Mouse (Mus musculus): ENCODE results near the gene Cldn10. TPM values are rescaled to one million over a fixed set of nuclear protein-coding genes. Genes with fewer than 3 reads are reported as not detected.

The Cldn10 gene
- total RNA-seq, 4 experiments from 2014 or later = 0.67 to 2.2 (median 0.89) TPM

DNA sequence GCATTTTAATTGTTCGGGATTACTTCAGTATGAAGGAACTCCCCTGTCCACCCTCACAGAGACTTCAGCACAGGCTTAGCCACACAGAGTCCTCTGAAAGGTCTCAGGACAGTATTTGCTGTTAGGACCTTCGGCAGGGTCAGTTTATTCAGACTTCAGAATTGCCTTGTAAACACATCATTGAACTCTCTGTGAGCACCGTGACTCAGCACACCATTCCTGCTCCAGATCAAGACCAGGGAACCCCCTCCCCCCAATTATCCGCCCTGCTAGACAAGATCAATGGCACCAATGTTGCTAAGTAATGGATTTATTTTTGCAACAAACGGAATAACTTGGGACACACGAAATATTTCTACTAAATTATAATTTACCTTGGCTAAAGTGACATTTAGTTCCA is 79.7 kb downstream of the Cldn10 start:
- DNase-seq = no peak

DNA sequence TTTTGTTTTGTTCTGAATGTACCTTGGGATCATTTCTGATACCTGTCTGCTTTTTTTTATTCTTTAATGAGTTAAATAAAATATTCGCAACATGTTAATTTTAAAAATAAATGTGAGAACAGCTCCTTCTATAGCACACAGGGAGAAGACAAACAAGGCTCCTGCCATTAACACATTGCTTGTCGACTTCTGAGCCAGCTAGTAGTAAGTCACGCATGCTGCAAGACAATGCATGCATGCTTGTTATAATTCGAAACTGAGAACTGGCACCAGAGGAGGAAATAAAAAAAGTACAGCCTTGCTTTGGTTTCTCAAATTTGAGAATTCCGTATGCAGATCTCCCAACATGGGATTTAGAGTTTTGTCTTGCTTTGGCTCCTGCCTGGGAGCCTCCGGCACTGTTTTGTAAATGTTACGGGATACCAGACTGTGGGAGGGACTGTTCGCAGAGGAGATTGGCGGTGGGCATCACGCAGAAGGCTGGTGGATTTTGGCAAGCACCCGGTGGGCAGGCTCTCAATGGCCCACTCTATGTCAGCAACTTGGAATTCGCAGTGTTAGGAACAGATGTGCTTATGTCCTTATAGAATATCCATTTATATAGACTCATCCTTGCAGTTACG is 80.5 kb downstream of the Cldn10 start:
- DNase-seq = no peak

GRCm38 (mm10) chr14:118869712-118870111 is 82.0 kb downstream of the Cldn10 start:
- no peak for DNase-seq

DNA sequence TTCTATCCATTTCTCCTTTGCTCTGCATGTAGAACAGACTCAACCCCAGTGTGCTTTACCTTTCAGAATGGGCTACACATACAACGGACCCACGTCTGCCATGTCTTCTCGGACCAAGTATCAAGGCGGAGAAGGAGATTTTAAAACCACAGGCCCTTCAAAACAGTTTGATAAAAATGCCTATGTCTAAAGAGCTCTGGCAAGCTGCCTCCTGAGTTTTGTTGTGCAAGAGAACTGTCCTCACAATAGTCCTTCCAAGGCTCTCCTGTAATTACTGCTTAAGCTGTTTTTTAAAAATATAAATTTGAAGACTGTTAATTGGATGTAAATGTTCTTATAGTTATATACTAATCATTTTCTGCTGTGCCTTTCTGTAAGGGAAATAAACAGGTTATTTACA is 86.4 kb downstream of the Cldn10 start:
- peak; percentile 25 for DNase-seq

GRCm38 (mm10) chr14:118874786-118875415 is 87.2 kb downstream of the Cldn10 start:
- no peak for DNase-seq

DNA sequence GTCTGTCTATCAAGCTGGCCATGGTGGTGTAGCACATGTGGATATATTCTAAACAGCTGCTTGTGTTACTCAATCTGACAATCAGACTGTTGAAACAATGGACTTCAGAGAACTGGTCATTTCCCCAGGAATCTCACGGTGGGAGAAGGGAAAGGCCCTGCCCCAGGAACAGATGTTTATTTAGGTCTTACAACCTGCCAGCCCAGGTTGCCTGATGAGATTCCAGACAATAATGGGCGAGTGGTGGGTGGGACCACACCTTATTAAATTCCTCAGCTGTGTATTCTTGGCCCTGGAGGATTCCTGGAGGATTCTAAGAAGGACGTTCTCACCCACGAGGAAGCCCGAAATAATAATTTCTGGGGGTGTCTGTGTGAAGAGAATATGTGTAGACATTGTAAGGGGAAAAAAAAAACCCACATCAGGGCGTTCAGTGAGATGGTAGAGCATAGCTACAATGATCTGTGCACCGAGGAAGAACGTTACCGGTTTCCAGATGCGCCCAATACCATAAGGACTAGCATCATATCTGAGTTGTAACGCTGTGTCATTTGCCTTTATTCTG is 90.7 kb downstream of the Cldn10 start:
- no peak for DNase-seq

DNA sequence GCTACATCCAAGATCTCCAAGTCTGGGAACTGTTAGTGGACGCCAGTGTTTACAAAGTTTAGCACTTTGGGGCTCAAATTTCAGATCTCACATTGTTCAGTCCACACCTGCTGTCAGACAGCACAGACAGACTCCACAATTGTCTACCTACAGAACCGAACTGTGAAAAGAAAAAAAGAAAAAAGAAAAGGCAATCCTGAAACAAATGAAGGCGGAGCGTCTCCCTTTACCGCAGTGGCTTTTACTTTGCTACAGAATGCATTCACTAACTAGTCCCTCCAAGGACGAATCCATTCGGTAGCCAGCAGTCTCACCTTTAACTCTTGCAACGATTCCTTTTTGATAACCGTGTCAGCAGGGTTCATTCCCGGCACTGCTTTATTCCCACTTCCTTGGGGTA is 93.0 kb downstream of the Cldn10 start:
- no peak for DNase-seq

DNA sequence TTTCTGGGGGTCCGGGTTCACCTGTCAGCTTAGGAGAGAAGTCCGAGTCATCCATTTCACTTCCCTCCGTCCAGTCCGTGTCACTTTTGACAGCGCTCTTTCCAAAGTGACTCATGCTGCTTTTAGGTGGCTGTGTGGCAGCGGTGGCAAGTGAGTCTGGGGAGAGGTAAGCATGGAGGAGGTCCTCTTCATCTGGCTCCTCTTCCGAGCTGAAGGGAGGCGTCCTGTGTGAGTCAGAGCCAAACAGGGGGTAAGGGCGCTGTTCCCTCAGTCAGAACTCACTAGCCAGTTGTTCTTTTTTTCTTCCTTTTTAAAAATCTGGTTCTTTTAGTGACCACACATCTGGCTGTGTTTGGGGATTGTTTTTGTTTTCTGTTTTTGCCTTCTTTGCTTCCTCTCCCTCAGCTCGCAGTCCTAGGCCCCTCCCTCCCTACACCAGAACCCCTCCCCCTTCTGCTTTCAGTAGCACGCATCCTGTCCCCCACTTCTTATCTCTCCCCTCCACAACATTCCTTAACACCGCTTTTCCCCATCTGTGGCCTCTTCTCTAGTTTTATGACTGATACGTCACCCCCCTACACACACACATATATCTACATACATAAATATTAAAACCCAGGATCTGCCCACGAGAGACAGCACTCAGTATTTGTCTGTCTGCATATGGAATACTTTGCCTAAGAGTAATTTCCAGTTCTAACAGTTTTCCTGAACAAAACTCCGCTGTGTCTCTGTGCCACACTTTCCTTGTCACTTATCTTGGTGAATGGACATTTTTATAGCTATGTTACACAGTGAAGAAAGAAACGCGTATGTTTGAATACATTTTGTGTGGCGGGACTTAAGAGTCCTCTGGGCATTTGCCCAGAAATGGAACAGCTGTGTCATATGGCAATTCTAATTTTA is 95.9 kb downstream of the Cldn10 start:
- DNase-seq = no peak

- no peak for DNase-seq
Measured at GRCm38 (mm10) chr14:118884250-118884556, 96.5 kb downstream of the Cldn10 start.

DNA sequence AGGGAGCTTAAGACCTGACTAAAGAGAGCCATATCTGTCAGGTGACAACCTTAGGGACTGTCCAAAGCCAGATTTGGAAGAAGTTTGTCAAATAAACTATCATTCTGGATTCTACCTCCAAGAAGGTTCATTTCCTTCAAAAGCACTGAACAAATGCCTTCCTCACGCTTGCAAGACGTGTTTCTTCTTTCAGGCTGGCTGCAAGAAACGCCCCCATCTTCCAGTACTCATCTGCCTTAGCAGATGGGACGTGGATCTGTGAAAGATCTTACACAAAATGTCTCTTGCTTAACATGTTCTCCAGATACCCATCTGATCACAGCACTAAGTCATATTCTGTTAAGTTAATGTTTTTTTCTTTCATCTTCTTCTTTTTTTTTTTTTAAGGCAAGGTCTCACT is 102.4 kb downstream of the Cldn10 start:
- DNase-seq = no peak

- no peak for DNase-seq
Measured at GRCm38 (mm10) chr14:118895228-118895627, 107.5 kb downstream of the Cldn10 start.

- no peak for DNase-seq
Measured at GRCm38 (mm10) chr14:118895655-118896054, 107.9 kb downstream of the Cldn10 start.

DNA sequence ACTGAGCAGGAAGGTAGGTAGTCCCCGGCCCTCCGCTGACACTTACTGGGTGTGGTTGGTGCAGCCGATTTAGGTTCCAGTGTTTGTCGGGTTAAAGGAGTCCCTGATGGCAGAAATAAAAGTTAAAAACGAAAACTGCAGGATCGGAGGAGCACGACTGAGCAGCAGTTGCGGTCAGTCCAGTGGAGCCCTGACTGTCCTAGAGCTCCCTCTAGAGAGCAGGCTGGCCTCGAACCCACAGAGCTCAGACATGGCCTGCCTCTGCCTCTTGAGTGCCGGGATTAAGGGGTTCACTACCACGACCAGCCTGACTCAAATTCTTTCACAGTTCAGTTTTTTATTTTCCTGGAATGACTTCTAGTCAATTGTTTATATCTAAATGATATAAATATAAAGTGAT is 112.2 kb downstream of the Cldn10 start:
- DNase-seq = no peak

GRCm38 (mm10) chr14:118900911-118901310 is 113.2 kb downstream of the Cldn10 start:
- DNase-seq = no peak

DNA sequence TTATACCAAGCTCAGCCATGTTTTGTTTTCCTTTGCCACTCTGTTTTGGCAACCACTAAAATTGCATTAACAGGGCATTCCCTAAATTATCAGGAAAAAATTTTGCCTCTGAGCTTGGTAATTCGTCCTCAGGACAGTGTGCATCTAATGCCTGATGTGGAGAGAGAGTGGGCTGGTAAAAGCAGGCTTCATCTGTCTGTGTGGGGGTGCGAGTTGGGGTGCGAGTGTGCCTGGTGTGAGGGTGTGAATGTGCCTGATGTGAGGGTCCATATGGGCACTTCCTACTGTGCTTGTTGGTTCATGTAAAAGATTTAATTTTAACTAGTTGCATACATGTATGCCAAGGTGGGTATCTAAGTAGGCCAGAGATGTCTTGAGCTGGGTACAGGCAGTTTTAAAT is 115.7 kb downstream of the Cldn10 start:
- no peak for DNase-seq

GRCm38 (mm10) chr14:118903867-118904562 is 116.3 kb downstream of the Cldn10 start:
- DNase-seq = no peak

DNA sequence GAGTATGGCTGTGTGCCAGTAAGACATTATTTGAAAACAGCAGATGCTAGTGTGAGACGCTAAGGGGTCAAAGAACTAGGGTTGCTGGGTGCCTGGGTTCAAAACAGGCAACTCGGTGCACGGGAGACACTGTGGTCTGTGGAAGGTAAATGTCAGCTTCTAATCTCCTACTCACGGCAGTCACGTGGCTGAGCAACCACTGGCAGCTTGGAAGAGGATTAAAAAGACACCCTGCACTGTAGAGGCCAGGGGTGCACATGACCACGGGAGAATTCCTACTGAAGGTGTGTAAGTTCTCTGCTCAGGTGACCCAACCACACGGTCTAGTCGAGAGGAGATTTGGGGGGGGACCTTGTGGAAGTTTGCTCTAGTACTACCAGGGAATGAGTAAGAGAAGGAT is 119.9 kb downstream of the Cldn10 start:
- DNase-seq = no peak

DNA sequence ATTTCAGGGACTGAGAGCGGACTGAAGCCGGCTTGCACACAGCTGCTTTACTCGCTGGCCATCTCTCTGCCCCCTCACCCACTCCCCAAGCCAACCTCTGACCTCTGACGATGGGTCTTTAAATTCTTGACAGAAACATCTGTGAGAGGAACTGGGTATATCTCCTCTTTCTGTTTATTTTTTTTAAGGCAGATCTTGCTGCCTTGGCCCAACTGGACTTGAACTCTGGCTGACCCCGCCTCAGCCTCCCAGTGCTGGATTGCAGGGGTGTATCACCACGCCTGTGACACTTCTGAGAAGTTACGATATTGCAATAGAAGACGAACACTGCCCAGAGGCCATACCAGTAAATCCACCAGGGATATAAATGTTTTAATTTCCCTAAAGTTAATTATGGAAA is 122.2 kb downstream of the Cldn10 start:
- DNase-seq = no peak

GRCm38 (mm10) chr14:118910332-118911222 is 122.9 kb downstream of the Cldn10 start:
- peak; percentile 58 for DNase-seq

DNA sequence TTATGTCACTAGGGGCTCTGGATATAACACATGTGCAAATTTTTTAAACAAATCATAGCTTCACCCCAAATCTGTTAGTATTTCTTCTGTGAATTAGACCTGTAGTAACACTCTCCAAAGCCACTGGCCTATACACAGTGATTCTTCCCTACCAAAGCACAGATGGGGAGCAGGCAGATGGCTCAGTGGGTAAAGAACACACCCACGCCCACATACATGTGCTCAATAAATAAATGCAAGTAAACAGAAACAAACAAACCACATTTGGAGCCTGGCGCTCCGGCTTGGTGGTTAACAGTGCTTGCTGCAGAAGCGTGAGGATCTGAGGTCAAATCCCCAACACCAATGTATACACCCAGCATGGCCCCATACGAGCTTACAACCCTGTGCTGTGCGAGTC is 123.8 kb downstream of the Cldn10 start:
- no peak for DNase-seq

- DNase-seq = no peak
Measured at GRCm38 (mm10) chr14:118913651-118914050, 125.9 kb downstream of the Cldn10 start.

DNA sequence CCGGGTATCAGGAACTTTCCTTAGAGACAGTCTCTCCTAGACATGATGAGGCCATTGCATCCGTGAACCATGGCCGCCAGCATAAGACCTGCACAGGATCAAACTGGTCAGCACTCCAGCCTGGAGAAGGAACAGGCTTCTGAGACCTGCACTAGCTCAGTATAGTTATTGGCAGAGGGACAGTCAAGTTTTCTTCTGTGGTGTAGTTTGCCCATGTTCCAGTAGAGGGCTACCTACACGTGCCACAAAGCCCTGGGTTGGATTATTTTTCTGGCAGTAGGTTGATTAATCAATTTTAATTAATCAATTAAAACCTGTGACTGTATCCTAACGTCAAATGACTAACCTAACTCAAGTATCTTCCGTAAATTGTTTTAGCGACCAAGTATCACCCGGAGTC is 131.3 kb downstream of the Cldn10 start:
- no peak for DNase-seq

Measured in adrenal gland, adult 8-10 months (tissue).